Mouse (Mus musculus): ENCODE data around the gene Rusc1.
A peak's percentile ranks its signal among the peaks of the same experiment; 100 is the strongest.
"Not testable (repeated sequence)": the region's sequence is repeated elsewhere in the genome, so short reads cannot be mapped to it uniquely, and the experiment has no call there.

Rusc1 gene

DNA sequence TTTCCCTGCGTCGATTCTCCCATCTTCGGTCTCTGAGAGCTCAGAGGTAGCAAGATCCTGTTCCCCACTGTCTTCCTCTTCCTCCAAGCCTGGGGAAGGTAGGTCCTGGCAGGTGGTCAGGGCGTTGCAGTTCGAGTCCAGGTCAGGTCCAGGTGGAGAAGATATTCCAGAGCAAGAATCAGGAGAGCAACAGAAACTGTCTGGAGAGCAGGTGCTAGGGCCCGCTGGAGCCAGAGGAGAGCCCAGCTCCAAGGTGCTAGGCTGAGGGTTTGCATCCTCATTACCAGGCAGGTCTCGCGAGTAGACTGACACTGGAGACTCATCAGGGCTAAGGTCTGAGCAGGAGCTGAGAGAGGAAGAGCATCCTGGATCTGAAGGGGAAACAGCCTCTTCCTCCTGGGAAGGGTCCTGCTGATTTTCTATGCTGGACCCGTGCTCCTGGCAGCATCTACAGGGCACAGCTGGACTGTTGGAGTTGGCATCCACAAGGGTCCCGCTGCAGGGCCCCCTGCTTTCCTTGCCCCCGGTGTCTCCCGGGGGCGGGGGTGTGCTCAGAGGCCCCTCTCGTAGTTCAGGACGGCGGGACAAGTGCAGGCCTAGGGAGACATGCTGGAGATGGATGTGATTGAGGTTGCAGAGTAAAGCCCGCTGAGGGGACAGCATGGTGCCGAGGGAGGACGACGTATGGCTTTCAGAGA is 1.2 kb downstream of the Rusc1 start:
- peak; percentile 16 for DNase-seq

- DNase-seq, result peak; percentile 91
Measured at GRCm38 (mm10) chr3:89090694-89091655, 2.1 kb downstream of the Rusc1 start.

DNA sequence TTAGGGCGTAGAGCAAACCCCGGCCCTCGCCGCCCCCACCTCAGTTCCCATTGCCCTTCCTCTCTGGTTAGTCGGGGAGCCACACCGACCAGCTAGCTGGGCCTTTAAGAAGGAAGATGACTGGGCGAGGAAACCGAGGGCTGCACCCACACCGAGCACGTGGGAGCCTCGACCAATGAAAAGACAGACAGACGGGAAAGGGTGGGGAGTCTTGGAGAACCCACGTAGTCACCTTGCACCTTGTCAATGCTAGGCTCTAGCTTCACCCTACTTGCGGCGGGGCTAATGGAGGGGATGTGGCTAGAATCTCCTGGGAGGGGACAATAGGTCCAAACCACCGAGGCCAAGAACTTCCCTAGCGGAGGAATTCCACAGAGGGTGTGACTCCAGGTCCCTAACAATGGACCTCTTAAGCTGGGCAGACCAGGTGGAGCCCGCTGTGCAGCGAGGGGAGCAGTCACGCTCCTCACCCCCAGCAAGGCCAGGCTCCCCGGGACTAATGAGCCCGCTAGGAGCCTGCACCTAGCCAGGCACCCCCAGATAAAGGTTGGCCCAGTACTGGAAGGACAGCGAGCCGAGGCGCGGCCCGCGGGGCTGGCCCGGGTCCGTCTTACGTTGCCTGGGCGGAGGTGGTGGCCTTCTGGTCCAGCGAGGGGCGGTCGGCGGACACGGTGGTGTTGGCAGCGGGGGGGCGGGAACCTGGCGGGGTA is 3.1 kb downstream of the Rusc1 start:
- DNase-seq, result peak; percentile 81

- DNase-seq, result peak; percentile 20
Measured at GRCm38 (mm10) chr3:89088974-89089373, 4.1 kb downstream of the Rusc1 start.

DNA sequence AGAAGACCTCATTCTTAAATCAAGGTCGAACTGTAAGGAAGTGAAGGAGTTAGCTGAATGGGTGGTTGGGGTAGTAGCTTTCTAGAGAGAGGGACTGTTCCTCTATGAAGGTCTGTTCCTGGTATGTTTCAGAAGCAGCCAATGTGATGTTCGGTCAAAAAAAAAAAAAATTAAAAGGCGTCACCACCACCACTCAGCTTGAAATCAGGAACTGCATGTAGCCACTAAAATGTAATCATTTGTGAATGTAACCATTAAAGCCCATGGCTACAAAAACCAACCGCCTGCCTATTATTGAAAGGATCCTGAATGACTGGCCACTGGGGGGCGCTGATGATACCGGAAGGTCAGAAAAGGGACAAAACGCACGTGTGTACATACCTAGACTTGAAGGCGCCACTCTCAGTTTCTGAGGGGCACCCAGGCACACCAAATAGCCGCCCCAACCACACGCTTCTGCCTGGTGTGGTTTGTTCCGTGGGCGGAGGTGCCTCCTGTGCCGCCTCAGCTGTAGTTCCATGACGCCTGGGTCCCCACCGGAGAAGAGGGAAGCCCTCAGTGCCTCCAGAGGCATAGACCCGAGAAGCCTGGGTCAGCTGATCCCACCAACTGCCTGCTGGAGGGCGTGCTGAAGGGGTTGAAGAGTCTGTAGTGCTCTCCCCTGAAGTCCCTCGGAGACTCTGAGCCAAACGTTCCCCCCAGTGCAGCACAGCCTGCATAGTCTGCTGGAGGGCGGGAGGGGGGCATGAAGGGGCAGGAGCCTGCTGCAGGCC is 5.6 kb downstream of the Rusc1 start:
- DNase-seq, result peak; percentile 96

- no peak for DNase-seq
Measured at GRCm38 (mm10) chr3:89084654-89085190, 8.4 kb downstream of the Rusc1 start.

- no peak for DNase-seq
Measured at GRCm38 (mm10) chr3:89084133-89084532, 9.0 kb downstream of the Rusc1 start.

DNA sequence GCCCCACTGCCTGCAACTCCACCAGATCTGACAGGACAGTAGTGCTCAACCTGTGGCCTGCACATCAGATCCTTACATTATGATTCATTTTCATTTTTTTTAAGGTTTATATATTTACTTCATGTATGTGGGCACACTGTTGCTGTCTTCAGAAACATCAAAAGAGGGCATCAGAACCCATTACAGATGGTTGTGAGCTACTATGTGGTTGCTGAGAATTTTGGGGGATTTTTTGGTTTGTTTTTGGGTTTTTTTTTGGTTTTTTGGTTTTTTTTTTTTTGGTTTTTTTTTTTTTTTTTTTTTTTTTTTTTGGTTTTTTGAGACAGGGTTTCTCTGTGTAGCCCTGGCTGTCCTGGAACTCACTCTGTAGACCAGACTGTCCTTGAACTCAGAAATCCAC is 10.8 kb downstream of the Rusc1 start:
- DNase-seq, result not testable (repeated sequence)

DNA sequence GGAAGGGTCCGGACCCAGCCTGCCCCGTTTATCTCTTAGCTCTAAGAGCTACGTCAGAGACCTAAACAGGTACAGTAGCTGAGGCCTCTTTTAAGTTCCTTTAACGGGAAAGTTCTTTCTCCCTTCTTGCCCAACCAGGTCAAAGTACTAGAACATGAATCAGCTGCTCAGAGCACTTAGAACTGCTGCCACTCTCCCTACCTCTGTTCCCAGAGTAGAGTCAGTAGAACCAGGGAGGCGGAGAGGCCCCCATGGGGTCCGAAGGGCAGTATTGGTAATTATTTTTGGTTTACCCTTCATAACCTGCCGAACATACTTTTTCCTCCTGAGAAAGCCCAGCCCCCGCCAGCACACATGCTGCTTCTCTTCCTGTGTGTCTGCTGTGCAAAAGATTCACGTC is 15.7 kb downstream of the Rusc1 start:
- DNase-seq, result no peak

- DNase-seq, result no peak
Measured at GRCm38 (mm10) chr3:89067265-89067664, 25.8 kb downstream of the Rusc1 start.

DNA sequence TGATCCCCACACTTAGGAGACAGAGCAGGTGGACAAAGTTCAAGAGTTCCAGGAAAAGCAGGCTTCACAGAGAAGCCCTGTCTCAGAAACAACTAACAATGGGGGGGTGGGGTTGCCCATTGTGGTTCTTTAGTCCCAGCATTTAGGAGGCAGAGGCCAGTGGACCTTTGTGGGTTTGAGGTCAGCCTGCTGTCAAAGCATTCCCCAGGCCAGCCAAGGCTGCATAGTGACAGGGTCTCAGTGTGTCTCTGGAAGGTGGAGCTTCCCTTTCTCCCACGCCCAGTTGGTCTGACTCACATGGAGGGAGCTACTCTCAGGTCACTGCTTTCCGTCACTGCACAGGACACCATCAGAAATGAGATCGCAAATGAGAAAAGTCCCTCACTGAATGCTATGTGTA is 31.4 kb downstream of the Rusc1 start:
- DNase-seq, result no peak

GRCm38 (mm10) chr3:89058783-89059182 is 34.3 kb downstream of the Rusc1 start:
- peak; percentile 66 for DNase-seq

DNA sequence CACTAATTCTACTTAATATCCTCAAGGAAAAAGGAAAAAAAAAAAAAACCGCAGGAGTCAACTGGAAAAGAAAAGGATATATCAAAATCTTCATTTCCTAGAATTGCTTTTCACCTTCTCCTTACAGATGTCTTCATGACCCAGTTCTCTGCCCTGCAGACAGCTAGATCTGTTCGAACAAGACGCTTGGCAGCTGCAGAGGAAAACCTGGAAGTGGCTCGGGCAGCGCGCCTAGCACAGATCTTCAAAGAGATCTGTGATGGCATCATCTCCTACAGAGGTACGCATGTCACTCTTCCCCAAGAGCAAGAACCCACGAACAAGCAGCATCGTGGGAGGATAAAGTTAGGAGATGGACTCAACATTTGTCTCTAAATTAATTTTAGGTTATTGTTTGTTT is 34.8 kb downstream of the Rusc1 start:
- DNase-seq, result no peak

DNA sequence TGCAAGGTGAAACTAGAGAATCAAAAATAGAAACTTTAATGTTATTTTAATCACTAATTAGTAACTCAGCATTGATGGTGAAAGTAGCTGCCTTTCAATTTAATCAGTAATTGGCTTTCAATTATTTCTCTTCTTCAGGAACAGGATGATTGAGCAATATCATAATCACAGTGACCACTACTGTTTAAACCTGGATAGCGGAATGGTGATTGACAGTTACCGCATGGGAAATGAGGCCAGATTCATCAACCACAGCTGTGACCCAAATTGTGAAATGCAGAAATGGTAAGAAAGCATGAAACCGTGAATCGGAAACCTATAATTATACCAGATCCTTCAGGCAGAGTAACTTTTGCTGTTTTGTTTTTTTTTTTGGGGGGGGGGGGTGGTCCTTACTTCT is 49.8 kb downstream of the Rusc1 start:
- no peak for DNase-seq
